Mouse (Mus musculus): ENCODE data around the gene Cd27. TPM values are rescaled to one million over a fixed set of nuclear protein-coding genes. Genes with fewer than 3 reads are reported as not detected.

Gene Cd27
- polyA plus RNA-seq, 1 experiment from 2014 or later = 2.9 TPM

GRCm38 (mm10) chr6:125239547-125239946, 2.7 kb upstream of the Cd27 start:
- DNase-seq (ENCODE audit: low spot score) (no peak), ATAC-seq (ENCODE audit: low read depth) (no peak)
- Histone ChIP-seq H3K4me3 (ENCODE audit: low read depth, low read length) (no peak overlapping the region), H3K4me2 (ENCODE audit: low read depth, low read length) (no peak overlapping the region), H3K27ac (replicated peaks; ENCODE audit: low read depth, low read length) (no peak overlapping the region), H3K9ac (ENCODE audit: low read depth, low read length) (no peak overlapping the region), H3K4me1 (ENCODE audit: control insufficient read depth, insufficient read depth, low read length) (no peaks in the 10 kb centered on the region), H3K9me3 (ENCODE audit: control insufficient read depth, low read length) (no peaks in the 10 kb centered on the region), H3K36me3 (ENCODE audit: control insufficient read depth, insufficient read depth, low read length) (no peaks in the 10 kb centered on the region), H3K27me3 (replicated peaks; ENCODE audit: control insufficient read depth, insufficient read depth, low read length) (no peaks in the 10 kb centered on the region)
- 94% methylated on average over 5 of the region's 5 CpGs for WGBS

GRCm38 (mm10) chr6:125238396-125238795, 1.6 kb upstream of the Cd27 start:
- Histone ChIP-seq H3K4me2 (ENCODE audit: low read depth, low read length) (no peak overlapping the region), H3K27ac (replicated peaks; ENCODE audit: low read depth, low read length) (no peak overlapping the region), H3K4me3 (ENCODE audit: low read depth, low read length) (no peak overlapping the region), H3K9ac (ENCODE audit: low read depth, low read length) (no peak overlapping the region), H3K36me3 (ENCODE audit: control insufficient read depth, insufficient read depth, low read length) (no peaks in the 10 kb centered on the region), H3K9me3 (ENCODE audit: control insufficient read depth, low read length) (no peaks in the 10 kb centered on the region), H3K27me3 (replicated peaks; ENCODE audit: control insufficient read depth, insufficient read depth, low read length) (no peaks in the 10 kb centered on the region), H3K4me1 (ENCODE audit: control insufficient read depth, insufficient read depth, low read length) (no peaks in the 10 kb centered on the region)
- no peak for ATAC-seq (ENCODE audit: low read depth)
- no peak for DNase-seq (ENCODE audit: low spot score)
- 65% methylated on average over 6 of the region's 6 CpGs for WGBS

- DNase-seq (ENCODE audit: low spot score) (no peak), ATAC-seq (ENCODE audit: low read depth) (no peak)
- Histone ChIP-seq H3K4me1 (ENCODE audit: control insufficient read depth, insufficient read depth, low read length) (no peaks in the 10 kb centered on the region), H3K4me3 (ENCODE audit: low read depth, low read length) (no peak overlapping the region), H3K9ac (ENCODE audit: low read depth, low read length) (no peak overlapping the region), H3K9me3 (ENCODE audit: control insufficient read depth, low read length) (no peaks in the 10 kb centered on the region), H3K36me3 (ENCODE audit: control insufficient read depth, insufficient read depth, low read length) (no peaks in the 10 kb centered on the region), H3K27me3 (replicated peaks; ENCODE audit: control insufficient read depth, insufficient read depth, low read length) (no peaks in the 10 kb centered on the region), H3K27ac (replicated peaks; ENCODE audit: low read depth, low read length) (no peak overlapping the region), H3K4me2 (ENCODE audit: low read depth, low read length) (no peak overlapping the region)
- 73% methylated on average over 4 of the region's 4 CpGs for WGBS
Observed at GRCm38 (mm10) chr6:125237421-125237820, 611 bp upstream of the Cd27 start.

GRCm38 (mm10) chr6:125236341-125236740, 469 bp downstream of the Cd27 start:
- no peak overlapping the region for H3K9ac ChIP-seq (ENCODE audit: low read depth, low read length)
- no peak for DNase-seq (ENCODE audit: low spot score)
- H3K9me3 ChIP-seq (ENCODE audit: control insufficient read depth, low read length) = no peaks in the 10 kb centered on the region
- no peak for ATAC-seq (ENCODE audit: low read depth)
- no peaks in the 10 kb centered on the region for H3K27me3 ChIP-seq (replicated peaks; ENCODE audit: control insufficient read depth, insufficient read depth, low read length)
- no peak overlapping the region for H3K27ac ChIP-seq (replicated peaks; ENCODE audit: low read depth, low read length)
- WGBS = 66% methylated on average over 6 of the region's 6 CpGs
- H3K36me3 ChIP-seq (ENCODE audit: control insufficient read depth, insufficient read depth, low read length) = no peaks in the 10 kb centered on the region
- H3K4me1 ChIP-seq (ENCODE audit: control insufficient read depth, insufficient read depth, low read length) = peaks cover 4% of the 10 kb centered on the region; the same call in 1 of the 2 replicates
- no peak overlapping the region for H3K4me2 ChIP-seq (ENCODE audit: low read depth, low read length)
- H3K4me3 ChIP-seq (ENCODE audit: low read depth, low read length) = no peak overlapping the region

- 64% methylated on average over 4 of the region's 5 CpGs for whole genome bisulfite sequencing
- Histone ChIP-seq H3K9ac (ENCODE audit: low read depth, low read length) (no peak overlapping the region), H3K4me2 (ENCODE audit: low read depth, low read length) (no peak overlapping the region), H3K27ac (replicated peaks; ENCODE audit: low read depth, low read length) (no peak overlapping the region), H3K27me3 (replicated peaks; ENCODE audit: control insufficient read depth, insufficient read depth, low read length) (no peaks in the 10 kb centered on the region), H3K36me3 (ENCODE audit: control insufficient read depth, insufficient read depth, low read length) (no peaks in the 10 kb centered on the region), H3K4me3 (ENCODE audit: low read depth, low read length) (no peak overlapping the region), H3K9me3 (ENCODE audit: control insufficient read depth, low read length) (no peaks in the 10 kb centered on the region), H3K4me1 (ENCODE audit: control insufficient read depth, insufficient read depth, low read length) (peaks cover 6% of the 10 kb centered on the region; the same call in 1 of the 2 replicates)
- DNase-seq (ENCODE audit: low spot score) = peak; percentile 17
- ATAC-seq (ENCODE audit: low read depth) = peak; percentile 48; the same call in 1 of the 2 replicates
Observed at GRCm38 (mm10) chr6:125234520-125234828, 2.3 kb downstream of the Cd27 start.

GRCm38 (mm10) chr6:125233816-125234519, 2.8 kb downstream of the Cd27 start:
- Histone ChIP-seq H3K9ac (ENCODE audit: low read depth, low read length) (0 out of 2 replicates have a peak overlapping the region, but pooled peaks have one; percentile 10), H3K9me3 (ENCODE audit: control insufficient read depth, low read length) (no peaks in the 10 kb centered on the region), H3K4me2 (ENCODE audit: low read depth, low read length) (no peak overlapping the region), H3K36me3 (ENCODE audit: control insufficient read depth, insufficient read depth, low read length) (no peaks in the 10 kb centered on the region), H3K4me3 (ENCODE audit: low read depth, low read length) (no peak overlapping the region), H3K27me3 (replicated peaks; ENCODE audit: control insufficient read depth, insufficient read depth, low read length) (no peaks in the 10 kb centered on the region), H3K4me1 (ENCODE audit: control insufficient read depth, insufficient read depth, low read length) (peaks cover 6% of the 10 kb centered on the region; the same call in 1 of the 2 replicates), H3K27ac (replicated peaks; ENCODE audit: low read depth, low read length) (no peak overlapping the region)
- DNase-seq (ENCODE audit: low spot score) (no peak), ATAC-seq (ENCODE audit: low read depth) (no peak)
- WGBS = 44% methylated on average over 7 of the region's 7 CpGs

GRCm38 (mm10) chr6:125232516-125232915, 4.3 kb downstream of the Cd27 start:
- Histone ChIP-seq H3K27ac (replicated peaks; ENCODE audit: low read depth, low read length) (no peak overlapping the region), H3K9me3 (ENCODE audit: control insufficient read depth, low read length) (no peaks in the 10 kb centered on the region), H3K4me1 (ENCODE audit: control insufficient read depth, insufficient read depth, low read length) (peaks cover 6% of the 10 kb centered on the region; the same call in 1 of the 2 replicates), H3K4me3 (ENCODE audit: low read depth, low read length) (no peak overlapping the region), H3K36me3 (ENCODE audit: control insufficient read depth, insufficient read depth, low read length) (no peaks in the 10 kb centered on the region), H3K9ac (ENCODE audit: low read depth, low read length) (no peak overlapping the region), H3K27me3 (replicated peaks; ENCODE audit: control insufficient read depth, insufficient read depth, low read length) (no peaks in the 10 kb centered on the region), H3K4me2 (ENCODE audit: low read depth, low read length) (no peak overlapping the region)
- ATAC-seq (ENCODE audit: low read depth) (no peak), DNase-seq (ENCODE audit: low spot score) (no peak)
- 77% methylated on average over 6 of the region's 6 CpGs for WGBS

GRCm38 (mm10) chr6:125232045-125232437, 4.8 kb downstream of the Cd27 start:
- Histone ChIP-seq H3K27me3 (replicated peaks; ENCODE audit: control insufficient read depth, insufficient read depth, low read length) (no peaks in the 10 kb centered on the region), H3K36me3 (ENCODE audit: control insufficient read depth, insufficient read depth, low read length) (no peaks in the 10 kb centered on the region), H3K27ac (replicated peaks; ENCODE audit: low read depth, low read length) (no peak overlapping the region), H3K9me3 (ENCODE audit: control insufficient read depth, low read length) (no peaks in the 10 kb centered on the region), H3K4me2 (ENCODE audit: low read depth, low read length) (peak overlapping the region; percentile 94), H3K9ac (ENCODE audit: low read depth, low read length) (peak overlapping the region; percentile 73), H3K4me1 (ENCODE audit: control insufficient read depth, insufficient read depth, low read length) (peaks cover 6% of the 10 kb centered on the region; the same call in 1 of the 2 replicates), H3K4me3 (ENCODE audit: low read depth, low read length) (peak overlapping the region; percentile 50)
- 53% methylated on average over 4 of the region's 4 CpGs for WGBS
- ATAC-seq (ENCODE audit: low read depth) (no peak), DNase-seq (ENCODE audit: low spot score) (no peak)

All from embryonic facial prominence, embryonic 14.5 days (tissue).